Mouse (Mus musculus): ENCODE measurements around the gene Abcb6.

Gene Abcb6

DNA sequence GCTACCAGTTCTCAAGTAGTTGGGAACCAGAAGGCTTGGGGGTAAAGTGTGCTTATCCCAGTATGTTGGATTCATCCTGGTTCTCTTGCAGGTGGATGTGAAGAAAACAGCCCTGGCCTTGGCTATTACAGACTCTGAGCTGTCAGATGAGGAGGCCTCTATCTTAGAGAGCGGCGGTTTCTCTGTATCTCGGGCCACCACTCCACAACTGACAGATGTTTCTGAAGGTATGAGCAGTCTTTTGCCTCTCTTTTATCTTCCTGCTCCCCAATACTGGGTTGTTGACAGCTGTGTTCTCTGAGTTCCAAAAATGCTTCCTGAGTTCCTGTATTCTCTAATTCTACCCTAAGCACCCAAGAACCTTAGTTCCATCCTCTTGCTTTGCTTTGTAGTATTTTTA, 34.6 kb downstream of the Abcb6 start:
- DNase-seq (ENCODE audit: low spot score), result no peak

DNA sequence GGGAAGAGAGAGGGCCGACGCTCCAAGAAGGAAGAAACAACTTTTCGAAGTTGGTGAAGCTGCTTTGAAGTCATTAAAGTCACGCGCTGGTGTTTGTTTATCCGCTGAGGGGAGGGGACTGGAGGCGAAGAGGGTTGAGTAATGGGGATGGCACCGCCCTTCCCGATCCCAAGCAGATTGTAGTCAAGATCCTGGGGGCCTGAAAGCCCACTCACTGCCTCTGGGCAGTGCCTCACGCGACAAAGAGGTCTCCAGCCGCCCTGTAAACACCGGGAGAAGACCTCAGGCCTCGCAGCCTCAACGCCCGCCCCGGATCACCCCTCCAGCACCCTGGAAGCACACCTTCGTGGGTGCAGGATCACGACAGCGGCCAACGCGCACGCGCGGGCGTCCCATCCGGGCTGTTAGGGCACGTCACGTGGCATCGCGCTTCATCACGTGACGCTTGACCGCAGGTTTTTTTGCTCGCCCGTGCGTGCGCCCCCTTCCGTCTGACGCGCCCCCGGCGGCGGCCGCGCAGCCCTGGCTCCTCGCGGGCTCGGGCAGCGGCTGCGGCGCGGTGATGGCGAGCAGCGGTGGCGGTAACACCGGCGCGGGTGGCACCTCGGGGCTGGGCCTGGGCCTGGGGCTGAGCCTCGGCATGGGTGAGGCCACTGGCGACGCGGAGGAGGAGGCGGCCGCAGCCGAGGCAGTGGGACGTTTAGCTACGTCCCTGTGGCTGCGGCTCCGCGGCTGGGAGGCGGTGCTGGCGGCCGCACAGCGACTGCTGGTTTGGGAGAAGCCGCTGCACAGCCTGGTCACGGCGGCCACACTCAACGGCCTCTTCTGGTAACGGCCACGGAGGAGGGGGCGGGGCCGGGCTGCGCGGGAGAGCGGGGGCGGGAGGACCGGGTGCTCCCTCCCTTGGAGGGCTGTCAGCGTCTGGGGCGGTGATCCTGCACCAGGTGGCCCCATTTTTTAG, 37.6 kb downstream of the Abcb6 start, which contains the start of the genes Cnppd1 and Retreg2:
Gene Cnppd1 (minus strand): TSS at position 411 of the 961 bp plus-strand sequence.
Gene Retreg2 (plus strand): TSS at position 478 of the 961 bp plus-strand sequence.
- DNase-seq (ENCODE audit: low spot score), result peak; percentile 97

DNA sequence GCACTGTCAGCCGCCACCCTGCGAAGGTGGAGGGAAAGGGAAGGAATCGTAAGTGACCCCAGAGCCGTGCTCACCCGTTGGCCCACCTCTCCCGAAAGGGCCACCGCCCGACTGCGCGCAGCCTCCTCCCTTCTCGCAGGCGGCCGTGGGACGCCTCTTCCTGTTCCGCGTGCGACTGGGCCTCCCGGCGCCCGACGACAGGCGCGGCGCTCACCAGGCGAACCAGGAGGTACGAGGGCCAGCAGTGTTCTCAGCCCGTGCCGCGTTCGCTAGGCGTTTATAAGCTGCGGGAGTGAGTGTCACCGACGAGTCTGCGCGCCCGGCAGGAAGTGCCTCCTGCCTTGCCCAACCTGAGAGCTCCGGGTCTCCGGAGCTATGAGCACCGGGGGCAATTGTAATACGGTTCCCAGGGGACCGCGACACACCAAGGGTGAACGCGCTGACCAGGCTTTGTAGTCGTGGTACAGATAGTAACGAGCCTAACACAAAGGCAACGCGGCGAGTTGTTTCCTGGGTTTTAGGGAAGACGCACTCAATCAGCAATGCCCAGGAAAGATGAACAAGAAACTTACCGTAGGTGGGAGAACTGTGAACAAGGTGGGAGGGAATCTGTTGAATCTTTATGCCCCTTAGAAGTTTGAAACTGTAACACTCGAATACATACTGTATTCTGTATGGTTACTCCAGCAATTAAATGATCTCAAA, 38.6 kb downstream of the Abcb6 start:
- peak; percentile 54 for DNase-seq (ENCODE audit: low spot score)

DNA sequence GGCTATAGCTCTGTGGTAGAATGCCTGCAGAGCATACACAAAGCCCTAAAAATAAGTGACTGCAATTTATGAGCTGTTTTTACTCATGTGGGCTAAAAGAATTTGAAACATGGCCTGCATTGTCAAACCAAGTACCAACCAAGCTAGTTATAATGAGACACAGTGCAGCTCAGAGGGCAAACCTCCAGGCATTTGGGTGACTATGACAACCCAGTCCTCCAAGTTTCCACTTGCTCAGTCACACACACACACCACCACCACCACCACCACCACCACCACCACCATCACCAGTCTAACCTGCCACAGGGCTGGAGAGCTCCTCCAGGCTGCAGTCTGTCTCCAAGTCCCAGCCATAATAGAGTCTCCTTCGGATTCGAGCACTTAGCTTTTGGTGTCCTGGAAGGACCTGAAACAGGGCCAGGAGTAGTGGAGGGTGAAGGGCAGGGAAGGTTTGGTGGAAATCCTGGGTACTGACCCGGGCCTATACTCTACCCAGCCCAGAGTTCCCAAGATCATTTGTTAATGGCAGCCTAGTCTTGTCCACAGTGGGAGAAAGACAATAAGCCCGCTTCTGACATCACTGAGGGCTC, 39.5 kb downstream of the Abcb6 start:
- no peak for DNase-seq (ENCODE audit: low spot score)

DNA sequence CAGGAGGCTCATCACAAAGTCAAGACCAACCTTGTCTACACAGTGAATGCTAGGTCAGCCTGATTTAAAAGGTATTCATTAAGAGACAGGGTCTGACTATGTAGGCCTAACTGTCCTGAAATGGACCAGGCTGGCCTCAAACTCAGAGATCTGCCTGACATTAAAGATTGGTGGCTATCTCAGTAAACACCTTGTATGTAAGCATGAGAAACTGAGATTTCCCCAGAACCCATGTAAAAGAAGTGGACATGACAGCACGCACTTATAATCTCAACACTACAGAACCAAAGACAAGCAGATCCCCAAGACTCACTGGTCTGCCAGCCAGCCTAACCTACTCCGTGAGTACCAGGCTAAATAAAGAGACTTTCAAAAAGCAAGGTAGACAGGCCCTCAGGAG, 41.7 kb downstream of the Abcb6 start:
- DNase-seq (ENCODE audit: low spot score), result no peak

DNA sequence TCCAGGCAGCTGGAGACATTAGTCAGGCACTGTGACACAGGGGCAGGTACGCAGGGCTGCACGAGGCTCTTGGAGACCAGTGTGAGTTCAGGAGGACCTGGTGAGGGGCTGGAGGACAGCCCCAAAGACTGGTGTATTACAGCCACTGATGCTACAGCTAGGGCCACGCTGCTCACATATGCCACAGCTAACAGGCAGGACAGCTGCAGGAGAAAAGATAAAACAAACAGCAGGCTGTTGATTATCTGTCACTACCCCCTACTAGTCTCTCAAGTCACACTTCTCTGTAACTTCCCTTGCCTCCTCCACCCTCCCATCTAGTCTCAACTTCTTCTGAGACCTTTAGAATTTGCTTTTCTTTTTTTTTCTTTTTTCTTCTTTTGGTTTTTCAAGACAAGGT, 43.5 kb downstream of the Abcb6 start:
- DNase-seq (ENCODE audit: low spot score), result no peak

DNA sequence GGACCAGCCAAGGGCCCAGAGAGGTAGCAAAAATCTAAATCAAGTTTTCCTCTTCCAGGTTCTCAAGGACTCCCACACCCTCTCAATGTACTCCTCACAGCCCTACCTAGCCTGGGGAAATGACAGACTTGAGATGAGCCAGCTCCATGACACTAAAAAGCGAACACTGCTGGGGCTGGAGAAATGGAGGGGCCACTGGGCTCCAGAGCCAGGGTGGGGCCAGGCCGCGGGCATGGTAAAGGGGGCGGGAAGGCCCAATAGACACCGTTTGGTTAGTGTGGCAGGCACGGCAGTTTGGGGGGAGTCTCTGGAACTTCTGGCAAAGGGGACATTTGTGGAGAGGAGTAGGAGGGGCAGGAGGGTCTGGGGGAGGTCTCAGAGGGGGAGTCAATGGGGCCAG, 43.9 kb downstream of the Abcb6 start:
- DNase-seq (ENCODE audit: low spot score), result no peak

DNA sequence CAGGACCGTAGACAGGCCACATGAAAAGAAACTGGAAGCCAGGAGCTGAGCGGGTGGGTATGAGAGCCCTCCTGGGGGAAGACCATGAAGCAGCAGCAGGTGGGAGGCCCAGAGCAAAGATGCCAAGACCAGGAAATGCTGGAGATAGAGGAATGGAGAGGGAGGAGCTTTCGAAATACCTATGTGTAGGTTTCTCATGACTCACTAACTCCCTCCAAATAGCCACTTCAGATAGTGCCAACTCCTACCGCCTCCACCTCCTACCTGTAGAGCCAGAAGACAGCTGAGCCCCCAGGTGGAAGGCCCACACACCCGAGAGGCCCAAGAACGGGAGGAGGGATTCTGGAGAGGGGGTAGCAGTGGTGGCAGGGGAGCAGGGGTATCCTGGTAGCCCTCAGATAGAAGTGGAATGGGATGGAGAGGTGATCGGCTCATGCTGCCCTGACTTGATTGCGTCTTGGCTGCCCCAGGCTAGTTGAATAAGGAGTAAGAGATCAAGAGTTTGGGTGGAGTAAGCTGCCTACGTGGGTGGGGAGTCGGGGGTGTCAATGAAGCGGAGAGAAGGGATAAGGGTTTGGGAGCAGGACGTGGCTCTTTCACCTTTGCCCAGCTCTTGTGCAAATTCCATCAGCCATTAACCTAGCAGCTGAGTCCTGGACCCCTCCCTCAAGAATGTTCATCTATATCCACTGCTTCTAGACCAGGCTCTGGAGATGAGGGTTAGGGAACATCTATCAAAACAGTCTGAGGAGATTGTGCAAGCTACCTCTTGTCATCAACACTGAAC, 46.6 kb downstream of the Abcb6 start, which contains the start of gene Slc23a3:
Gene Slc23a3 (minus strand): TSS at position 470 of the 787 bp plus-strand sequence.
- no peak for DNase-seq (ENCODE audit: low spot score)

DNA sequence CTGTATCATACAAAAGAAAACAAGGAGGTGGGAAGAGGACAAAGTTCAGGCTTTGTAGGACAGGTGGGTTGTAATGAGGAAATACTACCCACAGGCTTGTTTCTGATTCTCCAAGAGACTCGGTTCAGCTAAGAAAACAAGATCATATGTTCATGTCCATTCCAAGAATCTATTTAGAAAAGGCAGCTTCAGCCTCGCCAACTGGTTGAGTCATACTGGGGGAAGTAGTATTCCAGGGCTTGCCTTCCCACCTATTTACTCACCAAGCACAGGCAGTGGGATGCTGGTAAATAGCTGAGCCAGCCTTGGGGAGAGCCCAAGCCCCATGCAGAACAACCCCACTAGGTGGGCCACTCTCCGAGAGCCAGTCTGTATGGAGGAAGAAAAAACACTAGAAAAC, 51.6 kb downstream of the Abcb6 start:
- DNase-seq (ENCODE audit: low spot score), result no peak

DNA sequence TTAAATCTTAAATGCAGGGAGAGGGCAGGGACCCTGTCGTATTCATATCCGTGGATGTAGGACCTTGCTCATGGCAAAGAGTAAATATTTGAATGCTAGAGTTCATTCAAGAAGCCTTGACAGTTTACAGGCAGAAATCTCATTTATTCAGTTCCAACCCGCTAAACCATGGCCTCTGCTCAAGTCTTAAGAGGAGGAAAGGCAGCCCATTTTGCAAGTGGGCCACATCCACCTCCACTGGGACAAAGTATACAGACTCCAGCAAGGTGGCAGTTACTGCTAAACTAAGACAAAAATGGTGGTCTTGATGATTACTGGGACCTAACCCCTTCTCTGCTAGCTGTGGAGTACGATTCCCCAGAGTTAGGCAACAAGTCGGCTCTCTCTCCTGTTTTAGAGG, 54.8 kb downstream of the Abcb6 start:
- no peak for DNase-seq (ENCODE audit: low spot score)

DNA sequence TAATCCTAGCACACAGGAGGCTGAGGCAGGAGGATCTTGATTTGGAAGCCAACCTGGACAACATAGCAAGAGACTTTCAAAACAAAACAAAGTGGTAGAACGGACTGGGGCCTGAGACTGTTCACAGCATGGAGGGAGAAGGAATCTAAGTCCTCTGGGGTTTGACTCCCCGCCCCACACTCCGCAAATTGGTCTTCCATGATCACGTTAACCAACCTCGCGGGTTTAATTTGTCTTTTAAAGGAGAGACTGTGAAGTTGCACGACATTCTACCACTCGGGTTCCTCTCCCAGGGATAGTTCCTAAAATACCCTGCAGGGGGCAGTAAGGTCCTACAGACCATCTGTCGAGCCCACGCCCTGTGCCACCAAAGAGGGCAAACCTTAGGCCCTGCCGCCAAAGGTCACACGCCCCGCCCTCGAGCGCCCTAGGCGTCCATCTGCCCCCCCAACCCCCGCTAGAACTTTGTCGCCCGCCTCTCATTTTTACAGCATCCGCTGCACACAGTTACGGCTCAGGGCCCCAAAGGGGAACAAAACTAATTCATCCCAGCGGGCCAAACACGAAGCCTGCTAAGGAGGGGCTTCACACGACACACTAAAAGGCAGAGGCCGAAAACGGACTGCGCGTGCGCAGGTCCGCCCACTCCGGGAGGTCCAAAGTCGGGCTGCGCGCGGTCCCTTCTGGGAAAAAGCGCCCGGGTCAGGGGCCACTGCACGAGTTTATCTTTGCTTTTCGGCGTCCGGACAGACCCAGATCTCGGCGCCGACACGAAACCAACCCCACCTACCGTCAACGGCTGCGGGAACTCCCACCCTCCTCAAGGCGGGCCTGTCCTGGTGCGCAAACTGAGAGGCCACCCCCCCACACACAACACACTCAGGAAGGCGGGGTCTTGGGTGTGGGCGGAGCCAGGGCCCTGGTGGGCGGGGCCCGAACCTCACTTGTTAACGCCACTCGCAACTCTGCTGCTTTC, 55.6 kb downstream of the Abcb6 start, which contains the start of gene Nhej1:
Gene Nhej1 (minus strand): TSS at position 855 of the 976 bp plus-strand sequence.
- DNase-seq (ENCODE audit: low spot score), result peak; percentile 97

DNA sequence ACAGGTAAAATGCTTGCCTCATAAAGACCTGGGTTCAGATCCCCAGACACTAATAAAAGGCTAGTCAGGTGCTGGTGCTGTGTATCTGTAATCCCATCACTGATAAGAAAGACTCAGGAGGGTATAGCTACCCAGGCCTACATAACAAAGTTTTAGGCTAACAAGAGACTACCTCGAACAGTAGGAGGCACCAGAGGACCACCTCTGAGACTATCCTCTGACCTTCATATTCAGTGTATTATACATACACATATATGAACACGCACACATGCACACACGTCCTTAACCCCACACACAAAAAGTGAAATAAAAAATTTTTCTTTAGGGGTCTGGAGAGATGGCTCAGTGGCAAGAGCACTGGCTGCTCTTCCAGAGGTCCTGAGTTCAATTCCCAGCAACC, 58.0 kb downstream of the Abcb6 start:
- no peak for DNase-seq (ENCODE audit: low spot score)

All from embryo, embryonic 10.5 days (tissue).